Mouse (Mus musculus): ENCODE measurements around the gene Olfr1475.

DNA sequence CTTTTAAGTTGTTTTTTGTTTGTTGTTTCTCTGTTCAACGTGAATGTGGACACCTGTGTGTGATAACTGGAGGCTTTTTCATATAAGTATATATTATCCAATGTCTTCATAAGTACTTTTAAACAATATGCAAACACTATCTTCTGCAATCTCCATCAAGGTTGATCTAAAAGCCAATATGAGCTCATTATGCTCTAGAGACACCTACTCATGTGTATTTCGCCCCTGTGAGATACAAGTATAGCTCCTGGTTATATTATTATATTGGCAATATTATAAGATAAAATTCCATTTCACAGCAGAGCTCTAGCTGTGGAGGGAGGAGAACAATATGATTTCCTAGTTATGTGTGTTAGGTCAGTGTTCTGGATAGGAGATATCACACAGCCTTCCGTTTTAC lies 20.2 kb upstream of the Olfr1475 start, which contains the start of gene Olfr1477:
- TF ChIP-seq CTCF (IDR thresholded peaks at IDR 0.05; ENCODE audit: low read depth, low read length) (no peak), TAL1 (conservative IDR thresholded peaks at IDR 0.05; ENCODE audit: low read depth, low read length) (no peak), GATA2 (IDR thresholded peaks at IDR 0.05; ENCODE audit: borderline replicate concordance, low read depth, low read length) (no peak)

Measured in G1E (cell line).